Mouse (Mus musculus): ENCODE measurements around the gene Pdlim4. TPM values are rescaled to one million over a fixed set of nuclear protein-coding genes. Genes with fewer than 3 reads are reported as not detected.
"Not testable (repeated sequence)": the region's sequence is repeated elsewhere in the genome, so short reads cannot be mapped to it uniquely, and the experiment has no call there.

The Pdlim4 gene
- total RNA-seq, 2 experiments from 2014 or later = 4.5 TPM; not detected in 1

- ATAC-seq (replicated peaks; ENCODE audit: poor library complexity, severe bottlenecking) = no peak
These were observed 5.4 kb downstream of the Pdlim4 start for GRCm38 (mm10) chr11:54063472-54063775.

- ATAC-seq (replicated peaks; ENCODE audit: poor library complexity, severe bottlenecking) = no peak
These were observed 5.9 kb downstream of the Pdlim4 start for GRCm38 (mm10) chr11:54062753-54063471.

- no peak for ATAC-seq (replicated peaks; ENCODE audit: poor library complexity, severe bottlenecking)
These were observed 6.6 kb downstream of the Pdlim4 start for GRCm38 (mm10) chr11:54062086-54062752.

- ATAC-seq (replicated peaks; ENCODE audit: poor library complexity, severe bottlenecking) = no peak
These were observed 8.5 kb downstream of the Pdlim4 start for GRCm38 (mm10) chr11:54060316-54060715.

- ATAC-seq (replicated peaks; ENCODE audit: poor library complexity, severe bottlenecking) = no peak
These were observed 9.3 kb downstream of the Pdlim4 start for GRCm38 (mm10) chr11:54059526-54059925.

- ATAC-seq (replicated peaks; ENCODE audit: poor library complexity, severe bottlenecking) = no peak
These were observed 10.2 kb downstream of the Pdlim4 start for GRCm38 (mm10) chr11:54058643-54059042.

- ATAC-seq (replicated peaks; ENCODE audit: poor library complexity, severe bottlenecking) = no peak
These were observed 10.7 kb downstream of the Pdlim4 start for GRCm38 (mm10) chr11:54058056-54058617.

GRCm38 (mm10) chr11:54057428-54057827 lies 11.4 kb downstream of the Pdlim4 start:
- no peak for ATAC-seq (replicated peaks; ENCODE audit: poor library complexity, severe bottlenecking)

- no peak for ATAC-seq (replicated peaks; ENCODE audit: poor library complexity, severe bottlenecking)
These were observed 12.7 kb downstream of the Pdlim4 start for GRCm38 (mm10) chr11:54056132-54056531.

GRCm38 (mm10) chr11:54054257-54054656 lies 14.6 kb downstream of the Pdlim4 start:
- ATAC-seq (replicated peaks; ENCODE audit: poor library complexity, severe bottlenecking) = peak; percentile 62; the same call in 1 of the 2 replicates

- ATAC-seq (replicated peaks; ENCODE audit: poor library complexity, severe bottlenecking) = no peak
These were observed 15.7 kb downstream of the Pdlim4 start for GRCm38 (mm10) chr11:54053090-54053489.

- no peak for ATAC-seq (replicated peaks; ENCODE audit: poor library complexity, severe bottlenecking)
These were observed 16.7 kb downstream of the Pdlim4 start for GRCm38 (mm10) chr11:54052128-54052527.

GRCm38 (mm10) chr11:54051161-54051560 lies 17.7 kb downstream of the Pdlim4 start:
- no peak for ATAC-seq (replicated peaks; ENCODE audit: poor library complexity, severe bottlenecking)

- no peak for ATAC-seq (replicated peaks; ENCODE audit: poor library complexity, severe bottlenecking)
These were observed 18.6 kb downstream of the Pdlim4 start for GRCm38 (mm10) chr11:54050205-54050604.

GRCm38 (mm10) chr11:54040676-54041075 lies 28.1 kb downstream of the Pdlim4 start:
- no peak for ATAC-seq (replicated peaks; ENCODE audit: poor library complexity, severe bottlenecking)

- not testable (repeated sequence) for ATAC-seq (replicated peaks; ENCODE audit: poor library complexity, severe bottlenecking)
These were observed 35.9 kb downstream of the Pdlim4 start for GRCm38 (mm10) chr11:54032872-54033271.

GRCm38 (mm10) chr11:54028997-54029396 lies 39.8 kb downstream of the Pdlim4 start:
- peak; percentile 31 for ATAC-seq (replicated peaks; ENCODE audit: poor library complexity, severe bottlenecking)

GRCm38 (mm10) chr11:54028044-54028951 lies 40.5 kb downstream of the Pdlim4 start, which contains the start of gene Slc22a4:
Gene Slc22a4, minus strand, starts transcription at chr11:54028090.
- peak; percentile 70 for ATAC-seq (replicated peaks; ENCODE audit: poor library complexity, severe bottlenecking)

GRCm38 (mm10) chr11:54027131-54028043 lies 41.4 kb downstream of the Pdlim4 start:
- peak; percentile 51 for ATAC-seq (replicated peaks; ENCODE audit: poor library complexity, severe bottlenecking)

All from granulocyte monocyte progenitor cell, adult 5-6 weeks (primary cell).